Comparison of ENCODE assay signal across 22 mouse cellular contexts in the genomic region with DNA sequence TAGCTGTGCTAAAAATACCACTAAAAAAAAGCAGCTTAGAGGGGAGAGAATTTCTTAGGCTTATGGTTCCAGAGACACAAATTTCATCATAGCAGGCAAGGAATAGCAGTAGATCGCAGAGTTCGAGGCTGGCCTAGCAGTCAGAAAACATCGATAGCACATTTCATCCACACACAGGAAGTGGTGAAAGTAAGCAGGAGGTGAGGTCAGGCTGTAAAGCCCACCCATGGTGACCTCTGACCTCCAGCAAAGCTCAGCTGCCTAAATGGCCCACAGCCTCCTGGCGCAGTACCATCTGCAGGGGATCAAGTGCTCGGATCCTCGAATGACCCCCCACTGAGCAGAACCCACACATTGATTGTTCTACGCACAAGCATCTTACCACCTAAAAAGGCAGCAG. TPM values are rescaled to one million over a fixed set of nuclear protein-coding genes. Genes with fewer than 3 reads are reported as not detected.
DNase-seq lines count a peak whose midpoint lies in the region; ATAC-seq lines count a peak whose summit lies in the region.
"Had no signal": no experiment of that assay in that cellular context is flagged by ENCODE, and none has a peak within 500 bp of the region (broad histone marks: within the 10 kb centered on the region; RNA-seq: fewer than 3 reads in every experiment).

No protein-coding gene starts in this region.

- no peaks in the 10 kb centered on the region for H3K27me3 ChIP-seq in liver, embryonic 12.5 days (replicated peaks)
- H3K27me3 ChIP-seq: forebrain, embryonic 12.5 days; hindbrain, embryonic 12.5 days; lung, embryonic 15.5 days had no signal

- H3K4me3 ChIP-seq in liver, embryonic 12.5 days, result no peak overlapping the region
- H3K4me3 ChIP-seq: forebrain, embryonic 12.5 days; hindbrain, embryonic 12.5 days; lung, embryonic 15.5 days; megakaryocyte, embryonic 14.5 days had no signal

- H3K4me1 ChIP-seq in liver, embryonic 12.5 days, result peaks cover 20% of the 10 kb centered on the region

- H3K9me3 ChIP-seq in liver, embryonic 12.5 days (replicated peaks), result no peaks in the 10 kb centered on the region
- H3K9me3 ChIP-seq: forebrain, embryonic 12.5 days; hindbrain, embryonic 12.5 days; lung, embryonic 15.5 days; megakaryocyte, embryonic 14.5 days had no signal

- no peaks in the 10 kb centered on the region for H3K36me3 ChIP-seq in liver, embryonic 12.5 days
- H3K36me3 ChIP-seq: forebrain, embryonic 12.5 days; hindbrain, embryonic 12.5 days; lung, embryonic 15.5 days had no signal

- DNase-seq in embryo, embryonic 10 days (ENCODE audit: low spot score), result peak; percentile 43
- DNase-seq in embryo, embryonic 9.5 days (ENCODE audit: extremely low spot score), result no peak
- DNase-seq in lung, postnatal 10 days, result peak; percentile 33
- DNase-seq in lung, postnatal 4 days, result no peak
- DNase-seq in ZHBTc4 (ENCODE audit: low read depth, low spot score), result peak; percentile 63
- peak; percentile 39 for DNase-seq in mesoderm, embryonic 11.5 days (ENCODE audit: low read depth, low spot score)
- DNase-seq in layer of hippocampus, postnatal 14 days (ENCODE audit: low spot score in 2 of 2), result no peak
- DNase-seq: adrenal gland, postnatal 10 days; cerebellum, adult 9-10 months; gastrocnemius, postnatal 14 days; kidney, postnatal 14 days; thymus, postnatal 25 days had no signal

- WGBS in liver, embryonic 12.5 days (ENCODE audit: insufficient replicate concordance), result 69% methylated on average over 7 of the region's 7 CpGs

- ATAC-seq in liver, embryonic 12.5 days, result no peak
- ATAC-seq: inflammation-experienced regulatory T-cells, adult 6 months; midbrain, embryonic 16.5 days had no signal

- no peak overlapping the region for H3K9ac ChIP-seq in liver, embryonic 12.5 days
- H3K9ac ChIP-seq: forebrain, embryonic 12.5 days; hindbrain, embryonic 12.5 days; lung, embryonic 15.5 days had no signal

- H3K27ac ChIP-seq in liver, embryonic 12.5 days, result no peak overlapping the region
- H3K27ac ChIP-seq: forebrain, embryonic 12.5 days; hindbrain, embryonic 12.5 days; lung, embryonic 15.5 days had no signal

- no peak overlapping the region for H3K4me2 ChIP-seq in liver, embryonic 12.5 days
- H3K4me2 ChIP-seq: forebrain, embryonic 12.5 days; hindbrain, embryonic 12.5 days; liver, embryonic 11.5 days; lung, embryonic 15.5 days had no signal

RNA-seq across cellular contexts. Expression of gene Arhgdib, which starts 41.5 kb away (rescaled TPM):
- polyA plus RNA-seq in liver, embryonic 12.5 days (2016; fragmentation: Nextera tagmentation; extraction: Ambion mirVana), result 120 and 122 TPM in 2 replicates
- 10 to 100 TPM; 12.4 to 12.6 TPM for total RNA-seq in layer of hippocampus, postnatal 14 days (2021)

RNA-seq across cellular contexts. Expression of gene Pde6h, which starts 59.6 kb away (rescaled TPM):
- polyA plus RNA-seq in liver, embryonic 12.5 days (2016; fragmentation: Nextera tagmentation; extraction: Ambion mirVana), result not detected in 2 replicates
- 1 to 10 TPM; 1.2 to 1.8 TPM for total RNA-seq in layer of hippocampus, postnatal 14 days (2021)
- total RNA-seq: gastrocnemius, postnatal 14 days had no signal
- polyA plus RNA-seq: forebrain, embryonic 12.5 days; hindbrain, embryonic 12.5 days; inflammation-experienced regulatory T-cells, adult 6 months; limb, embryonic 11.5 days; liver, embryonic 11.5 days; small intestine, adult 2 months had no signal

Comparison
In these comparisons a context has a peak if more than half of its experiments do, and no peak if none do; other contexts are left out.
1. DNase-seq: peak in embryo, embryonic 10 days (single experiment), lung, postnatal 10 days (single experiment), ZHBTc4 (single experiment) and mesoderm, embryonic 11.5 days (single experiment); none in embryo, embryonic 9.5 days (single experiment), lung, postnatal 4 days (0 of 2) and layer of hippocampus, postnatal 14 days (0 of 2).